Mouse (Mus musculus) CH12.LX (cell line): ENCODE data around the gene Mpped1. TPM values are rescaled to one million over a fixed set of nuclear protein-coding genes. Genes with fewer than 3 reads are reported as not detected.

ENCODE experiments used
- DNase-seq: peaks from one replicate; pipeline ENCODE4 v3.0.0-alpha.2; 2013; ENCODE audit errors: extremely low read depth
- H3K27ac ChIP-seq: 2 replicates; pipeline ENCODE4 v1.5.1; 2012; ENCODE audit warnings: low read depth, mild to moderate bottlenecking, control low read depth, moderate library complexity; ENCODE audit not compliant: insufficient read depth
- H3K27me3 ChIP-seq: replicated peaks from 2 replicates; pipeline ENCODE3; 2012; ENCODE audit warnings: inconsistent platforms
- H3K36me3 ChIP-seq, 2 experiments: replicated peaks in 1 of 2; 2 replicates each; pipeline versions ENCODE3 to v1.6.1; 2012; ENCODE audit warnings: inconsistent platforms in 1 of 2, low read length in 1 of 2, mild to moderate bottlenecking in 1 of 2, mixed read lengths in 1 of 2, moderate library complexity in 1 of 2; ENCODE audit not compliant: control insufficient read depth in 1 of 2, insufficient read depth in 1 of 2
- H3K4me1 ChIP-seq, 2 experiments: 2 replicates each; pipeline ENCODE4 v1.6.1; 2012; ENCODE audit warnings: inconsistent platforms in 1 of 2, moderate library complexity in 1 of 2; ENCODE audit not compliant: insufficient read depth in 2 of 2, control insufficient read depth in 1 of 2
- H3K4me2 ChIP-seq: 2 replicates; pipeline ENCODE4 v1.6.1; 2012; ENCODE audit warnings: low read depth, mild to moderate bottlenecking, control low read depth; ENCODE audit not compliant: poor library complexity, insufficient read depth, severe bottlenecking
- H3K4me3 ChIP-seq, 3 experiments: fragments of 150-350 bp in 1 of 3; sonication (generic) in 1 of 3; replicated peaks in 1 of 3; 2 replicates each; pipeline versions ENCODE3 to v1.5.1; 2011 to 2012; ENCODE audit warnings: low read depth in 2 of 3, low read length in 2 of 3, mild to moderate bottlenecking in 2 of 3, moderate library complexity in 2 of 3, control low read depth in 1 of 3, improper control_type of control experiment in 1 of 3, inconsistent platforms in 1 of 3, mixed read lengths in 1 of 3; ENCODE audit not compliant: poor library complexity in 1 of 3
- H3K79me2 ChIP-seq: replicated peaks from 2 replicates; pipeline ENCODE4 v1.6.1; 2012; ENCODE audit warnings: mild to moderate bottlenecking, moderate library complexity; ENCODE audit not compliant: control insufficient read depth, poor library complexity, insufficient read depth, severe bottlenecking; ENCODE audit errors: extremely low read depth
- H3K9ac ChIP-seq: 2 replicates; pipeline ENCODE4 v1.6.1; 2012; ENCODE audit warnings: low read depth, mild to moderate bottlenecking, control low read depth, moderate library complexity; ENCODE audit not compliant: insufficient read depth
- H3K9me3 ChIP-seq: replicated peaks from 2 replicates; pipeline ENCODE3; 2012; ENCODE audit warnings: low read length, inconsistent platforms, mixed read lengths
- BHLHE40 ChIP-seq: IDR thresholded peaks from 2 replicates; pipeline ENCODE4 v1.6.1; 2011; ENCODE audit warnings: mild to moderate bottlenecking, low read depth, low read length, improper control_type of control experiment
- EP300 ChIP-seq: IDR thresholded peaks from 2 replicates; pipeline ENCODE4 v1.6.1; 2011; ENCODE audit warnings: low read length, improper control_type of control experiment
- HCFC1 ChIP-seq: IDR thresholded peaks from 2 replicates; pipeline ENCODE4 v1.6.1; 2012; ENCODE audit warnings: low read depth, mild to moderate bottlenecking, inconsistent platforms, low read length, improper control_type of control experiment
- IRF4 ChIP-seq: IDR thresholded peaks from 2 replicates; pipeline ENCODE4 v1.6.1; 2014; ENCODE audit warnings: low read depth, mild to moderate bottlenecking, inconsistent platforms, low read length, improper control_type of control experiment
- JUND ChIP-seq: conservative IDR thresholded peaks from 2 replicates; pipeline ENCODE4 v1.6.1; 2011; ENCODE audit warnings: low read depth, low read length, improper control_type of control experiment
- MEF2A ChIP-seq: IDR thresholded peaks from 2 replicates; pipeline ENCODE4 v1.6.1; 2014; ENCODE audit warnings: low read depth, mild to moderate bottlenecking, inconsistent platforms, low read length, improper control_type of control experiment, borderline replicate concordance
- NELFE ChIP-seq: IDR thresholded peaks from 2 replicates; pipeline ENCODE4 v1.6.1; 2011; ENCODE audit warnings: low read depth, low read length, improper control_type of control experiment
- NRF1 ChIP-seq: IDR thresholded peaks from 2 replicates; pipeline ENCODE4 v1.6.1; 2014; ENCODE audit warnings: low read depth, mild to moderate bottlenecking, inconsistent platforms, low read length, improper control_type of control experiment, moderate library complexity
- PAX5 ChIP-seq: IDR thresholded peaks from 2 replicates; pipeline ENCODE4 v1.6.1; 2012; ENCODE audit warnings: low read length, inconsistent platforms, mixed read lengths
- POLR2A ChIP-seq: IDR thresholded peaks from 2 replicates; pipeline ENCODE4 v1.6.1; 2011; ENCODE audit warnings: low read depth, mild to moderate bottlenecking, improper control_type of control experiment, low read length
- POLR2AphosphoS2 ChIP-seq: IDR thresholded peaks from 2 replicates; pipeline ENCODE4 v1.6.1; 2011; ENCODE audit warnings: low read depth, low read length, improper control_type of control experiment
- TBP ChIP-seq: conservative IDR thresholded peaks from 2 replicates; pipeline ENCODE4 v1.6.1; 2011; ENCODE audit warnings: low read depth, low read length, improper control_type of control experiment
- UBTF ChIP-seq: IDR thresholded peaks from 2 replicates; pipeline ENCODE4 v1.6.1; 2012; ENCODE audit warnings: low read depth, mild to moderate bottlenecking, inconsistent platforms, low read length, improper control_type of control experiment, moderate library complexity
- USF1 ChIP-seq: IDR thresholded peaks from 2 replicates; pipeline ENCODE4 v1.6.1; 2014; ENCODE audit warnings: low read depth, mild to moderate bottlenecking, inconsistent platforms, low read length, improper control_type of control experiment
- USF2 ChIP-seq: conservative IDR thresholded peaks from 2 replicates; pipeline ENCODE4 v1.6.1; 2011; ENCODE audit warnings: low read depth, low read length, improper control_type of control experiment
- ZC3H11A ChIP-seq: IDR thresholded peaks from 2 replicates; pipeline ENCODE4 v1.6.1; 2012; ENCODE audit warnings: low read depth, mild to moderate bottlenecking, inconsistent platforms, low read length, improper control_type of control experiment
- ZKSCAN1 ChIP-seq: IDR thresholded peaks from 2 replicates; pipeline ENCODE4 v1.6.1; 2012; ENCODE audit warnings: low read depth, inconsistent platforms, low read length, improper control_type of control experiment, borderline replicate concordance
- ZNF384 ChIP-seq: IDR thresholded peaks from 2 replicates; pipeline ENCODE4 v1.6.1; 2012; ENCODE audit warnings: low read depth, low read length, improper control_type of control experiment, inconsistent platforms
- dilution Hi-C: fragments of 300-500 bp; cut with MboI; formaldehyde crosslinking; loops from 2 replicates; pipeline ENCODE4 v1.14.3; 2020; ENCODE audit warnings: low sequenced_read_pairs; ENCODE audit not compliant: extremely low pct_unique_long_range_greater_than_20kb, extremely low pct_ligation_motif_present
- in situ Hi-C: fragments of 300-500 bp; cut with MboI; formaldehyde crosslinking; loops from 3 replicates; pipeline ENCODE4 v1.14.3; 2019; ENCODE audit warnings: low sequenced_read_pairs, low pct_ligation_motif_present, low pct_unique_long_range_greater_than_20kb, mixed read lengths
- polyA plus RNA-seq: library from polyadenylated mRNA; unstranded; fragments of >175 nt; gene quantifications from 2 replicates; pipeline ENCODE4 v1.2.1, GENCODE M21; 2012; ENCODE audit warnings: low read depth; ENCODE audit not compliant: insufficient read length
- total RNA-seq, 2 experiments: library from RNA; depleted of rRNA; stranded (reverse); fragments of 300-350 nt in 1 of 2; fragments of >200 nt in 1 of 2; gene quantifications; 2 replicates each; pipeline ENCODE4 v1.2.3; 2012 to 2014

Gene Mpped1
- total and polyA plus RNA-seq, 3 experiments = 0.07 to 0.42 TPM; not detected in 1

DNA sequence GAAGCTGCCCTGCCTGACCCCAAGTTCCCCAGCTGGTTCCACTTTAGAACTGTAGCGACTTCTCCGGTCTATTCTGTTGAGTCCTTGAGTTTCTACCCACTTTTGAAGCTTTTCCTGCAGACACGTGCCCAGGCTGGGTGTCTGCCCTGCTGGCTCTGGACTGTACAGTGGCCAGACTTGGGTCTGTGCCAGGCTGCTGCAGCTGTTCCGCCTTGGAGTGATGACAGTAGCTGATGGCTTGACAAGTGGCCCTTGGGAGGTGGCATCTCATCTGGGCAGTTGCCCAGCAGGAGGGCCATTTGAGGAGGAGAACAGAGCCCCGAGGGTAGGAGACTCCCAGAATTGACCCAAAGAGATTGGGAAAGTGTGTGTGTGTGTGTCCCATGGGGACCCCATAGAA is 6.8 kb upstream of the Mpped1 start:
- TF ChIP-seq NRF1 (no peak), JUND (no peak), USF1 (no peak), BHLHE40 (no peak), MEF2A (no peak), POLR2A (no peak), NELFE (no peak), EP300 (no peak), ZC3H11A (no peak)
- Histone ChIP-seq H3K9ac (no peak overlapping the region), H3K79me2 (no peaks in the 10 kb centered on the region), H3K4me3 (no peak overlapping the region), H3K9me3 (no peaks in the 10 kb centered on the region), H3K4me1 (no peaks in the 10 kb centered on the region), H3K4me2 (no peak overlapping the region), H3K27me3 (peaks cover 92% of the 10 kb centered on the region), H3K27ac (no peak overlapping the region), H3K36me3 (no peaks in the 10 kb centered on the region)
- dilution Hi-C loops (no loop called here), in situ Hi-C loops (no loop called here)
- DNase-seq = no peak

DNA sequence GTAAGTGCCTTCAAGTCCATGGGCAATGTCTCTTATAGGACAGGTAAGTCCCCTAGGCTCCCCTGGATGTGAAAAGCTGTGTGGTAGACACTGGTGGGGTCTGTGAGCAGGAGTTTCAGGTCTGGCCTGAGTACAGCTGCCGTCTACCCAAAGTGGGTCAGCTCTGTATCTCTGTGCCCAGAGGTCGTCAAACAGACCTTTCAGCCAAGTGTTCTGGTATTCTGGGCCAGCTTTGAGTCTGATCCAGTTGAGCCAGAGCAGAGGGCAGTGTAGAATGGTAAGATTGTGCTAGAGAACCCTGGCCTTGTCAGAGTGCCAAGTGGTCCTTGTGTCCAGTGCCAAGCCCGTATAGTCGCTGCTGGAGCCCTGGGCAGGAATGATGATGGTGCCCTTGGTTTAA is 6.3 kb upstream of the Mpped1 start:
- Histone ChIP-seq H3K9ac (no peak overlapping the region), H3K4me1 (no peaks in the 10 kb centered on the region), H3K9me3 (no peaks in the 10 kb centered on the region), H3K27ac (no peak overlapping the region), H3K36me3 (no peaks in the 10 kb centered on the region), H3K4me2 (no peak overlapping the region), H3K27me3 (peaks cover 88% of the 10 kb centered on the region), H3K79me2 (no peaks in the 10 kb centered on the region), H3K4me3 (no peak overlapping the region)
- dilution Hi-C loops = no loop called here
- TF ChIP-seq PAX5 = no peak
- TF ChIP-seq IRF4 = no peak
- TF ChIP-seq NELFE = no peak
- TF ChIP-seq TBP = no peak
- no peak for TF ChIP-seq UBTF
- TF ChIP-seq USF2 = no peak
- no peak for TF ChIP-seq ZKSCAN1
- TF ChIP-seq HCFC1 = no peak
- TF ChIP-seq ZNF384 = no peak
- TF ChIP-seq POLR2AphosphoS2 = no peak
- in situ Hi-C loops = no loop called here
- no peak for DNase-seq
